Mouse (Mus musculus) mature B cell (primary cell): ENCODE results near the gene Vgll3.

ENCODE experiments used
- in situ Hi-C: fragments of 300-500 bp; cut with MboI; formaldehyde crosslinking; loops from 2 replicates; pipeline ENCODE4 v1.14.3; 2019

Vgll3 gene

GRCm38 (mm10) chr16:65814918-65815881, at the start of gene Vgll3:
Gene Vgll3, plus strand, starts transcription at chr16:65815257.
- in situ Hi-C loops, result no loop called here

DNA sequence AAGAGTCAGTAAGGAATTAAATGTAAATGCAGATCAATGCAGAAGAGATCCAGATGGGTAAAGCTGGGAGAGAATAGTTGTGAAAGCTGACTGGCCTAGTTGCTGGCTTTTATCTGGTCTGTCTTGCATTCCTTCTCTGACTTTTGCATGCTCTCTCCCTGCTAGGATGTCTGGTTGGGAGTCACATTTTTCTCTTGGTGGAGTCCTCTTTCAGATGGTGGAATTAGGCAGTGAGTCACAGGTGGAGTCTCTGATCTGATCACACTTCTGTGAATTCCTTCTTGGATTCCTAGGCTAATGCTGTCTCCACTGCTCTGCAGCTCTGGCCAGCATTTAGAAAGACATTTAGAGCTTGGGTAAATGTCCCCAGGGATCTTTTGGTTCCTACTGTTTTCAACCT, 49.1 kb upstream of the Vgll3 start:
- in situ Hi-C loops, result no loop called here

DNA sequence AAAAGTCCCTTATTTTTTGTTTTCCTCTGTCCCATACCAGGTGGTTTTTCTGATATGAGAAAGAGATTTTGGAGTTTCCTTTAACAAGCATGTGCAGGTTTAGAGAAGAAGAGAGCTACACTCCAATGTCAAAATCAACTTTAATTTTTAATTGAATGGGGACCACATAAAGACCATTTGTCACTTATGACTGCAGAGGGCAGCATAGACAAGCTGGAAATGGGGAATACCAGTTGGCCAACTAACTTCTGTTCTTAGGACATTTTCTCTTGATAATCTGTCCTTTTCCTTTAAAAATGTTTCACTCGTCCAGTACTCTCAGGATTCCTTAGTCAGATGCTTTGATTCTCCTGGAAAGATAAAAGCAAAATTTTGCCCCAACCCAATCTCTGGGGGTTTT, 29.1 kb upstream of the Vgll3 start:
- in situ Hi-C loops, result no loop called here

GRCm38 (mm10) chr16:65816059-65816458, 1.0 kb downstream of the Vgll3 start:
- in situ Hi-C loops, result no loop called here

DNA sequence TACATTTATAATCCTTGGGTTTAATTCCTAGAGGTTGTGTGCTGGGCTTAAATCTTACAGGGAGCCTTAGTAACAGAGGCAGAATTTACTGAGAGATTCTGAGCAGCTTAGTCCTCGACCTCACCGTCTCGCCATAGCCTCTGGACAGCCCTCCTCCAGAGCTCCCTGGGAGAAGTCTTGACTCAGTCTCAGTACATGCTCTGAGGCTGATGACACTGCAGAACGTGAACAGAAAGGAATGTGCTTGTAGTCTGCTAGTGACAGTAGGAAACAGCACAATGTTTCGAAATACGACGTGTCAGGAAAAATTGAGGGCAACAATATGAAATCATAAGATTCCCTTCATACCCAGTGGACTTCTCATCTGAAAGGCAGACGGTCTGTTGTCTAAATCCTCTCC, 3.7 kb downstream of the Vgll3 start:
- in situ Hi-C loops, result no loop called here

- in situ Hi-C loops, result no loop called here
These were observed 5.7 kb downstream of the Vgll3 start for GRCm38 (mm10) chr16:65820803-65821202.

DNA sequence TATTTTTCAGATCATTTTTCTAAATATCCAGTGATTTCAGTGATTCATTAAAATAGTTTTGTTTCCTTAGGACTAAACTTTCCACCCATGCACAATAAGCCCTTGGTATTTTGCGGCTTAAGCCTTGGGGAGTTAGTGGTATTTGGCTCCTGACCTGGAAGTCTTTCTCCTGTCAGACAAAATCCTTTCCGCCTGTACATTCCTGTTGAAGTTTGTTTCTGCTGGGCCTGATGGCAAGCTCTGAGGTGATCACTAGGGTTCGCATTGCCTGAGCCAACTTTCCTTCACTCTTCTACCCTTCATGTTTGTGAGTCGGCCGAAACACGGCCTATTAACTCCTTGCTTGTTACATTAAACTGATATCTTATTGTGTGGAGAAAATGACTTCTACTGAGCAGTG, 8.7 kb downstream of the Vgll3 start:
- in situ Hi-C loops, result no loop called here

DNA sequence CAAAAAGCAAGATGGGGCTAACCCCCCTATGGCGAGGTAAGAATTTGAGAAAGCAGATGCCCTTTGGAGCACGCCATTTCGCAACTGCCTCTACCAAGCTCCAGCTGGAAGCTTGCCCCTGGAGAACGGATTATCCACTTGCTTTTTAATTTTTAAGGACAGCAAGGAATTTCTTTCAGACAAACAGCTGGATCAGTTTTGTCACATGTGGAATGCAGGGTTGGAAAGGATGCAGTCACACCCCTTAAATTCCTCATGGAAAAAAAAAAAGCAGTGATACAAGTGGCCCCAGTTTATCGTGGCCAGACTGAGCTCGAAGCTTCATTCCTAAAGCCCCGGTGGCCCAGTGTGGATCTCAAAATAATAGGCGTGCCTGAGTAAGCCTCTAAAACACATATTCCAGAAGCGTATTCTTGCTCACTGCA, 13.1 kb downstream of the Vgll3 start:
- in situ Hi-C loops, result no loop called here

GRCm38 (mm10) chr16:65829096-65829495, 14.0 kb downstream of the Vgll3 start:
- in situ Hi-C loops, result no loop called here

DNA sequence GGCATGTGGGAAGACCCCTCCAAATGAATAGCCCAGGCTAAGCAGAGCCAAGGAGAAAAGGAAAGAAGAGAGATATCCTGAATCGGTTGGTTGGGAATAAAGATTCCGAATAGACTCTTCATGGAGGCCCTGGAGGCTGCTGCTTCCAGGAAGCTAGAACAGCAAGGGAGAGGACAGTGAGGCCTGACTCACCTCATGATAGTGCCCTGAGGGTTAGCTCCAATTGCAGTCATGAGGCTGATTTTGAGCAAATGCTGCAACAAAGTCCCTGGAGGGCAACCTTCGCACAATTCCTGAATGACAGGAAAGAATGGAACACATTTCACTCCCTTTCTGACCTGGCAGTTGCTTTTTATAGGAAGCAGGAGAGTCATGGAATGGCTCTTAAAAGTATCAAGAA, 19.7 kb downstream of the Vgll3 start:
- in situ Hi-C loops, result no loop called here

DNA sequence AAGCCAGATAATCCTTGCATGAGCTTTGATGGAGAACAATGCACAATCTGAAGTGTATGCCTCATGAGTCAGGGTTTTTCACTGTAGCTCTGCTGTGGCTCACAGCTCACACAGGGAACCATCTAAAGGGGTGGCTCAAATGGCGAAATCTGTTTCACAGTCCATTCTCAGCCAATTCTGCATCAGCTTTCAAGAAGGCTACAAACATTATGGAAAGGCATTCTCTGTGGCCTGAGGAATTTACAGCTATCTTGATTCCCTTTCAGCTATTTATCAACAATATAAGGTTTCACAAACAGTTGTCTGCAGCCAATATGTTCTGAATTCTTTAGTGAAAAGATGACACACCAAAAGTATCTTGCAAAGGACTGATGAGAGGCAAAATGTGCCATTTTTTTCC, 35.1 kb downstream of the Vgll3 start:
- in situ Hi-C loops, result no loop called here

GRCm38 (mm10) chr16:65864471-65864870, 49.4 kb downstream of the Vgll3 start:
- in situ Hi-C loops, result no loop called here

DNA sequence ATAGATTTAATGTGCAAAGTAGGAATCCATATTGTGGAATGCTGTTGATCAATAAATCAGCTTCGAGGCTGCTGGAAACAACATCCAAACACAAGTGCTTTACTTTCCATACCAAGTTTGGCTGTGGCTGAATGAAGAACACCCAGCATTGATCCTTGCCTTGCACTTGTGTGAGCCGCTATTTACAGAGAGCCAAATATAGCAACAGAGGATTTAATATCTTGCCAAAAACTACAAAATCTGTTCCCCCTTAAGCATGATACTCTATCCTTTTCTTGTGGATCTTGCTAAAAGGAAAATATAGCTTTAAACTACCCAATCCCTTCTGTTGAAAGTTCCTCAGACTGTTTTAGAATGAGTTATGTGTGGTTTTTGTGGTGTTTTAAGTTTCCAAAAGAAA, 52.9 kb downstream of the Vgll3 start:
- in situ Hi-C loops, result no loop called here

- in situ Hi-C loops, result no loop called here
These were observed 53.9 kb downstream of the Vgll3 start for GRCm38 (mm10) chr16:65868933-65869332.

- in situ Hi-C loops, result no loop called here
These were observed 73.9 kb downstream of the Vgll3 start for GRCm38 (mm10) chr16:65888940-65889339.
